Mouse (Mus musculus): Measurements from ENCODE around the gene Vmn1r47. TPM values are rescaled to one million over a fixed set of nuclear protein-coding genes. Genes with fewer than 3 reads are reported as not detected.
"Not testable (repeated sequence)": the region's sequence is repeated elsewhere in the genome, so short reads cannot be mapped to it uniquely, and the experiment has no call there.

Vmn1r47 gene
- polyA plus RNA-seq (2012; ENCODE audit: insufficient read depth, low replicate concordance), result not detected in 2 replicates

DNA sequence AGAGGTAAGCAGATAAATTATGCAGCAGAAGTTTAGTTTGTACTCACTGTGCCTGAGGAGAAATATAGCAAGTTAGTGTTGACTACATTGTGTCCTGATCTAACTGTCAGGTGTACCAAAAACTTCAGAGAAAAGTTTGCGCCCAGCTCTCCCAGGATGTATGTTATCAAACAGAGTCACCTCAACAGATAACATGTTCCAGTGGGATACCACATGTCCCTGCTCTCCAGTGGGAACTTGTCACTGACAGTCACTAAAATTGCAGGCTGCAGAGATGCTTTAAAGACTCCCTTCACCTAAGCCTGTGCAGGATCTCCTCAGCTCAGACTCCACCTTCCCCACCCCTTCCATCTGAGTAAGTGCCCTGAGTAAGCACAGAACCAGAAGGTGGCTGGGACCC is at the start of gene Vmn1r47:
Gene Vmn1r47, plus strand, starts transcription at position 301 of the 400 bp plus-strand sequence.
- not testable (repeated sequence) for H3K4me3 ChIP-seq (replicated peaks); H3K27me3 ChIP-seq (replicated peaks); H3K9me3 ChIP-seq; H3K4me1 ChIP-seq; H3K36me3 ChIP-seq (replicated peaks; ENCODE audit: low read length)

- Histone ChIP-seq H3K27me3 (replicated peaks) (no peaks in the 10 kb centered on the region), H3K36me3 (replicated peaks; ENCODE audit: low read length) (no peaks in the 10 kb centered on the region), H3K4me3 (replicated peaks) (no peak overlapping the region), H3K9me3 (0 out of 2 replicates have a peak, but pooled peaks cover 2% of the 10 kb centered on the region), H3K4me1 (no peaks in the 10 kb centered on the region)
- no peak for TF ChIP-seq GATA1 (IDR thresholded peaks at IDR 0.05; ENCODE audit: borderline replicate concordance, low read length)
- TF ChIP-seq FLI1 (IDR thresholded peaks at IDR 0.05; ENCODE audit: low read length), result no peak
Observed at GRCm38 (mm10) chr6:89966341-89966740, 49.6 kb upstream of the Vmn1r47 start.

DNA sequence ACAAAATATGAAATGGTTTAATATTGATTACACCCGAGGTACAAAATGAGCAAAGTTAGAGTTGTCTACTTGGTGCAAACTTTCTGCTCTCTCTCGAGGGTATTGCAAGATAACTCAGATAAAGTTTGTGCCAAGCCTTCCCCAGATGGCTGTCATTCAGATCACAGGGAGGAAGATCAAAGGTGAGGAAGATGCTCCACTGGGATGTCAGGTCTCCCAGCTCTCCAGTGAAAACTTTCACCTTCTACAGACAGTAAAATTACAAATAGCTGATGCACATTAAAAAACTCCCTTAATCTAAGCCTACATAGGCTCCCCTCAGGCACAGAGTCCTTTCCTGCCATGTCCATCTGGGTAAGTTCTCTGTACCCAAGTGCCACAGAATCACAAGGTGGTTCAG is 46.9 kb upstream of the Vmn1r47 start, which contains the start of gene Vmn1r46:
Gene Vmn1r46, plus strand, starts transcription at position 301 of the 400 bp plus-strand sequence.
- H3K9me3 ChIP-seq, result peaks cover 7% of the 10 kb centered on the region; the same call in 1 of the 2 replicates
- H3K27me3 ChIP-seq (replicated peaks), result no peaks in the 10 kb centered on the region
- TF ChIP-seq FLI1 (IDR thresholded peaks at IDR 0.05; ENCODE audit: low read length) (no peak), GATA1 (IDR thresholded peaks at IDR 0.05; ENCODE audit: borderline replicate concordance, low read length) (no peak)
- H3K36me3 ChIP-seq (replicated peaks; ENCODE audit: low read length), result no peaks in the 10 kb centered on the region
- no peak within 1 kb of the TSS for H3K4me3 ChIP-seq (replicated peaks)
- H3K4me1 ChIP-seq, result no peaks in the 10 kb centered on the region

- TF ChIP-seq FLI1 (IDR thresholded peaks at IDR 0.05; ENCODE audit: low read length) (no peak), GATA1 (IDR thresholded peaks at IDR 0.05; ENCODE audit: borderline replicate concordance, low read length) (no peak)
- peaks cover 5% of the 10 kb centered on the region; the same call in 1 of the 2 replicates for H3K9me3 ChIP-seq
- H3K4me3 ChIP-seq (replicated peaks), result no peak overlapping the region
- no peaks in the 10 kb centered on the region for H3K36me3 ChIP-seq (replicated peaks; ENCODE audit: low read length)
- no peaks in the 10 kb centered on the region for H3K27me3 ChIP-seq (replicated peaks)
- no peaks in the 10 kb centered on the region for H3K4me1 ChIP-seq
Observed at GRCm38 (mm10) chr6:89985989-89986388, 30.0 kb upstream of the Vmn1r47 start.

- not testable (repeated sequence) for H3K9me3 ChIP-seq; H3K27me3 ChIP-seq (replicated peaks); H3K4me1 ChIP-seq; H3K4me3 ChIP-seq (replicated peaks); H3K36me3 ChIP-seq (replicated peaks; ENCODE audit: low read length)
Observed at GRCm38 (mm10) chr6:90036741-90037140, 20.8 kb downstream of the Vmn1r47 start, which contains the start of gene Vmn1r48. Gene Vmn1r48, minus strand, starts transcription at chr6:90036841.

Other genes with a start within 250 kb of the Vmn1r47 start
- gene Vmn1r42, start 139.7 kb upstream of the Vmn1r47 start, polyA plus RNA-seq (2012; ENCODE audit: insufficient read depth, low replicate concordance), result not detected in 2 replicates
- gene Vmn1r43, start 139.7 kb upstream of the Vmn1r47 start, polyA plus RNA-seq (2012; ENCODE audit: insufficient read depth, low replicate concordance), result not detected in 2 replicates
- not detected in 2 replicates for gene Vmn1r44, start 132.5 kb upstream of the Vmn1r47 start, polyA plus RNA-seq (2012; ENCODE audit: insufficient read depth, low replicate concordance)
- gene Vmn1r45, start 75.5 kb upstream of the Vmn1r47 start, polyA plus RNA-seq (2012; ENCODE audit: insufficient read depth, low replicate concordance), result not detected in 2 replicates
- not detected in 2 replicates for gene Vmn1r46, start 46.8 kb upstream of the Vmn1r47 start, polyA plus RNA-seq (2012; ENCODE audit: insufficient read depth, low replicate concordance)
- not detected in 2 replicates for gene Vmn1r48, start 20.7 kb downstream of the Vmn1r47 start, polyA plus RNA-seq (2012; ENCODE audit: insufficient read depth, low replicate concordance)
- gene Vmn1r49, start 62.4 kb downstream of the Vmn1r47 start, polyA plus RNA-seq (2012; ENCODE audit: insufficient read depth, low replicate concordance), result not detected in 2 replicates
- not detected in 2 replicates for gene Vmn1r50, start 85.3 kb downstream of the Vmn1r47 start, polyA plus RNA-seq (2012; ENCODE audit: insufficient read depth, low replicate concordance)
- 0.03 TPM in 1 of 2 replicates, not detected in the other for gene Vmn1r51, start 106.4 kb downstream of the Vmn1r47 start, polyA plus RNA-seq (2012; ENCODE audit: insufficient read depth, low replicate concordance)
- gene Vmn1r52, start 158.7 kb downstream of the Vmn1r47 start, polyA plus RNA-seq (2012; ENCODE audit: insufficient read depth, low replicate concordance), result not detected in 2 replicates
- gene V1ra8, start 186.6 kb downstream of the Vmn1r47 start, polyA plus RNA-seq (2012; ENCODE audit: insufficient read depth, low replicate concordance), result not detected in 2 replicates
- not detected in 2 replicates for gene Vmn1r53, start 208.3 kb downstream of the Vmn1r47 start, polyA plus RNA-seq (2012; ENCODE audit: insufficient read depth, low replicate concordance)
- not detected in 2 replicates for gene Vmn1r54, start 230.2 kb downstream of the Vmn1r47 start, polyA plus RNA-seq (2012; ENCODE audit: insufficient read depth, low replicate concordance)